Comparison of ENCODE assay signal across 9 mouse cellular contexts in the genomic region with DNA sequence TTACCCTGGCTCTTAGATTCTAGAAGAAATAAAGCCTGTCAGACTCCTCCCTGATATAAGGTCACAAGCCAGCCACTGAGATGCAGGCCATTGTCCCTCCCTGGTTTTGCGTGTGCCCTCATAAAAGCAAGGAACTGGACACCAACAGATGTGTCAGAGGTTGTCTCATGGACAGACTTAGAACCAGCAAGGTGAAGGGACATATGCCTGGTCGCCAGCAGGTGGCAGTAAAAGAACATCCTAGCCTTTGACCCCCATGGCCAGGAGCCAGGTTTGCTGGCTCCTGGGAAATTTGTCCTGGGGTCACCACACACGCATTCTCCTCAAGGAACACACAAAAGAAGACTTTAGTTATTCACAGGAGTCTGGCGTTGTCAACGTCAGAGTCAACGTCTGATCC.
DNase-seq lines count a peak whose midpoint lies in the region.
"Had no signal": no experiment of that assay in that cellular context is flagged by ENCODE, and none has a peak within 500 bp of the region (broad histone marks: within the 10 kb centered on the region; RNA-seq: fewer than 3 reads in every experiment).

No protein-coding gene starts in this region.

- DNase-seq in heart, postnatal 14 days: peak; percentile 11 to 39
- DNase-seq in heart, embryonic 10.5 days (ENCODE audit: low spot score): no peak
- DNase-seq in urinary bladder, postnatal 14 days (ENCODE audit: low spot score): peak; percentile 12
- no peak for DNase-seq in urinary bladder, adult 2 months (ENCODE audit: low spot score)
- peak; percentile 54 for DNase-seq in gastrocnemius, postnatal 10 days
- peak; percentile 35 for DNase-seq in splenic B cell, adult 2 months (ENCODE audit: low read depth, low spot score)
- no peak for DNase-seq in Muller cell, postnatal 12 days (ENCODE audit: inconsistent ontology term)
- no peak for DNase-seq in left cerebral cortex, postnatal 14 days (ENCODE audit: low spot score in 2 of 2)

- no peaks in the 10 kb centered on the region for H3K36me3 ChIP-seq in heart, embryonic 10.5 days
- H3K36me3 ChIP-seq in splenic B cell, adult 2 months (ENCODE audit: control insufficient read depth, insufficient read depth, low read length, poor library complexity, severe bottlenecking): no peaks in the 10 kb centered on the region
- H3K36me3 ChIP-seq: neural tube, embryonic 13.5 days had no signal

- H3K9me3 ChIP-seq in heart, embryonic 10.5 days: no peaks in the 10 kb centered on the region
- H3K9me3 ChIP-seq: neural tube, embryonic 13.5 days had no signal

- H3K27me3 ChIP-seq in heart, embryonic 10.5 days (ENCODE audit: insufficient read depth, poor library complexity, severe bottlenecking): peaks cover 9% of the 10 kb centered on the region; the same call in 1 of the 2 replicates
- H3K27me3 ChIP-seq in splenic B cell, adult 2 months (ENCODE audit: control insufficient read depth, insufficient read depth, low read length, poor library complexity, severe bottlenecking): no peaks in the 10 kb centered on the region; the same call in 1 of the 2 replicates
- H3K27me3 ChIP-seq: neural tube, embryonic 13.5 days had no signal

- H3K4me1 ChIP-seq in heart, embryonic 10.5 days: no peaks in the 10 kb centered on the region

- H3K4me3 ChIP-seq in heart, embryonic 10.5 days: no peak overlapping the region
- H3K4me3 ChIP-seq: neural tube, embryonic 13.5 days had no signal

- WGBS in heart, embryonic 10.5 days: 30% methylated on average over 6 of the region's 6 CpGs

- intact Hi-C loops in heart, postnatal 14 days (cut with DNase I): loop anchor here (1.0 kb wide), 1 partner anchor 45 kb away; no protein-coding TSS in a partner anchor
- intact Hi-C loops in left cerebral cortex, postnatal 14 days (cut with DNase I): loop anchor here (2.0 kb wide), 1 partner anchor 45 kb away; no protein-coding TSS in a partner anchor

- H3K27ac ChIP-seq in heart, embryonic 10.5 days: no peak overlapping the region
- H3K27ac ChIP-seq: neural tube, embryonic 13.5 days had no signal

Comparison
In these comparisons a context has a peak if more than half of its experiments do, and no peak if none do; other contexts are left out.
1. DNase-seq: peak in heart, postnatal 14 days (2 of 2), urinary bladder, postnatal 14 days (single experiment), gastrocnemius, postnatal 10 days (single experiment) and splenic B cell, adult 2 months (single experiment); none in heart, embryonic 10.5 days (single experiment), urinary bladder, adult 2 months (single experiment), Muller cell, postnatal 12 days (single experiment) and left cerebral cortex, postnatal 14 days (0 of 2).